Mouse (Mus musculus): ENCODE data around the gene Mef2a. TPM values are rescaled to one million over a fixed set of nuclear protein-coding genes. Genes with fewer than 3 reads are reported as not detected.

Gene Mef2a
- polyA plus RNA-seq, 2 experiments from 2014 or later: 9.9 to 11.3 TPM

GRCm38 (mm10) chr7:67207701-67208100 lies 165.0 kb downstream of the Mef2a start:
- ATAC-seq: no peak

- ATAC-seq: no peak
Observed at GRCm38 (mm10) chr7:67206496-67206895, 166.2 kb downstream of the Mef2a start.

- ATAC-seq: no peak
Observed at GRCm38 (mm10) chr7:67205734-67206425, 166.8 kb downstream of the Mef2a start.

- no peak for ATAC-seq
Observed at GRCm38 (mm10) chr7:67203625-67204024, 169.0 kb downstream of the Mef2a start.

- ATAC-seq: peak; percentile 53
Observed at GRCm38 (mm10) chr7:67199412-67199811, 173.2 kb downstream of the Mef2a start.

GRCm38 (mm10) chr7:67183786-67184185 lies 188.9 kb downstream of the Mef2a start:
- ATAC-seq: no peak

Other genes with a start within 250 kb of the Mef2a start
- 1 to 10 TPM; 6.1 to 9.1 TPM for gene Lysmd4, start 150.3 kb downstream of the Mef2a start, polyA plus RNA-seq (2017; shearing (Covaris generic))